Comparison of ENCODE assay signal across 21 mouse cellular contexts in the genomic region with DNA sequence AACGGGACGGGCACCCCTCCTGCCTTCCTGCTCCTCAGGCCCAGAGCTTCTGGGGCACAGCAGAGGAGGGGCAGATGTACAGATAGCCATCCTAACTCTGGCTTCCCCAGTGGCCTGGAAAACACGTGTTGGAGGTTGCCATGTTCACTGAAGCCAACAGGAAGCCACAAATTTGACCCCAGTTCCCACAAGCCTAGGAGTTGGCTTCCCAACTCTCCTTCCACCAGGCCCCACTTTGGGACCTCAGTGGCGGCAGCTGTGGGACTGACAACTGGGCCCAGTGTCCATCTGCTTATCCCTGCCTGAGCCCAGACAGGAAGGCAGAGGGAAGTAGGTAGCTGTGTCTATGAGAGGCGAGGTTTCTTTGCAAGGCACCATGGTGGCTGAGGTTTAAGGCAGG. TPM values are rescaled to one million over a fixed set of nuclear protein-coding genes. Genes with fewer than 3 reads are reported as not detected.
"Had no signal": no experiment of that assay in that cellular context is flagged by ENCODE, and none has a peak within 500 bp of the region (broad histone marks: within the 10 kb centered on the region; RNA-seq: fewer than 3 reads in every experiment).

No protein-coding gene starts in this region.

- DNase-seq: kidney, adult 8-10 months; kidney, postnatal 10 days; kidney, postnatal 36 days; left cerebral cortex, postnatal 4 days; liver, postnatal 0 days; lung, embryonic 14.5 days; retina, postnatal 1 day; right cerebral cortex, postnatal 25 days; thymus, adult 18-20 months; thymus, postnatal 36 days had no signal

- ATAC-seq: liver, postnatal 0 days; midbrain, embryonic 15.5 days had no signal

- H3K4me2 ChIP-seq: kidney, embryonic 15.5 days; limb, embryonic 12.5 days; limb, embryonic 15.5 days; liver, embryonic 11.5 days; lung, embryonic 14.5 days; midbrain, embryonic 12.5 days; midbrain, embryonic 15.5 days; neural tube, embryonic 13.5 days had no signal

- H3K9me3 ChIP-seq: kidney, embryonic 15.5 days; limb, embryonic 12.5 days; limb, embryonic 15.5 days; midbrain, embryonic 12.5 days; midbrain, embryonic 15.5 days; neural tube, embryonic 13.5 days had no signal

- H3K36me3 ChIP-seq: limb, embryonic 12.5 days; limb, embryonic 15.5 days; midbrain, embryonic 12.5 days; midbrain, embryonic 15.5 days; neural tube, embryonic 13.5 days had no signal

- H3K4me1 ChIP-seq: limb, embryonic 12.5 days; limb, embryonic 15.5 days; midbrain, embryonic 12.5 days; midbrain, embryonic 15.5 days; neural tube, embryonic 13.5 days had no signal

- H3K27me3 ChIP-seq: kidney, embryonic 15.5 days; midbrain, embryonic 12.5 days; midbrain, embryonic 15.5 days; neural tube, embryonic 13.5 days had no signal

- H3K27ac ChIP-seq: kidney, embryonic 15.5 days; limb, embryonic 12.5 days; limb, embryonic 15.5 days; liver, embryonic 14.5 days; macrophage; midbrain, embryonic 12.5 days; midbrain, embryonic 15.5 days; neural tube, embryonic 13.5 days had no signal

- H3K4me3 ChIP-seq: kidney, embryonic 15.5 days; limb, embryonic 12.5 days; limb, embryonic 15.5 days; midbrain, embryonic 12.5 days; midbrain, embryonic 15.5 days; neural tube, embryonic 13.5 days had no signal

- H3K9ac ChIP-seq: kidney, embryonic 15.5 days; limb, embryonic 12.5 days; limb, embryonic 15.5 days; liver, embryonic 14.5 days; liver, postnatal 0 days; lung, embryonic 14.5 days; midbrain, embryonic 12.5 days; midbrain, embryonic 15.5 days; neural tube, embryonic 13.5 days had no signal

RNA-seq across cellular contexts. Expression of a gene that starts 19.8 kb away (rescaled TPM):
- total RNA-seq: neutrophil, adult 5-6 weeks had no signal
- polyA plus RNA-seq: macrophage; spleen, adult 2 months had no signal
